Mouse (Mus musculus) megakaryocyte, embryonic 14.5 days (primary cell): ENCODE measurements around the gene Inhbb.

Source experiments
- FLI1 ChIP-seq: IDR thresholded peaks from 2 replicates; pipeline ENCODE4 v1.6.1; 2012; ENCODE audit warnings: low read length, inconsistent platforms, mixed read lengths
- GATA1 ChIP-seq: IDR thresholded peaks from 3 replicates; pipeline ENCODE4 v1.6.1; 2012; ENCODE audit warnings: mixed read lengths, low read length, inconsistent platforms, borderline replicate concordance

DNA sequence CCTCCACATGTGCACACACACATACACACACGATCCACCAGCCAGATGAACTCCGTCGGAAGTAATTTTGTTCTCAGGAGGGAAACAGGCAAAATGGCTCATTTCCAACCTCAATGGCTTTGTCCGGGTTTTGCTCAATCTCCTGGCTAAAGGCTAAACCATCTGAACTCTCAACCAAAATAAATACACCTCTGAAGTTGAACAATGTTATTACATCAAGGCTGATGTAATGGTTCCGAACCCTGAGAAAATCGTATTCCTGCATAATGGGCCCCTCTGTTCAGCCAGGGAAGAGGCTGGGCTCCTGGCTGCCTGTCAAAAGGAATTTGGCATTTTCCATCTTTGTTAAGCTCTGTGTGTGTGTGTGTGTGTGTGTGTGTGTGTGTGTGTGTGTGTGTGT lies 15.4 kb upstream of the Inhbb start:
- TF ChIP-seq FLI1, result no peak
- TF ChIP-seq GATA1, result no peak
